Comparison of ENCODE assay signal across 9 mouse cellular contexts in genomic region chr1:152511237-152511636, GRCm38 (mm10).
DNase-seq lines count a peak whose midpoint lies in the region; ATAC-seq and TF ChIP-seq lines count a peak whose summit lies in the region.
"Had no signal": no experiment of that assay in that cellular context is flagged by ENCODE, and none has a peak within 500 bp of the region (broad histone marks: within the 10 kb centered on the region; RNA-seq: fewer than 3 reads in every experiment).

No protein-coding gene starts in this region.

- TF ChIP-seq CTCF in hindbrain, postnatal 0 days (IDR thresholded peaks at IDR 0.05; ENCODE audit: low read depth): peak; percentile 93

- H3K9me3 ChIP-seq in hindbrain, postnatal 0 days (ENCODE audit: low read length): no peaks in the 10 kb centered on the region
- H3K9me3 ChIP-seq: limb, embryonic 15.5 days had no signal

- H3K4me1 ChIP-seq in hindbrain, postnatal 0 days (ENCODE audit: insufficient read depth, low read length): no peaks in the 10 kb centered on the region

- no peak overlapping the region for H3K9ac ChIP-seq in hindbrain, postnatal 0 days (replicated peaks; ENCODE audit: low read length)
- H3K9ac ChIP-seq: limb, embryonic 15.5 days had no signal

- peak; percentile 96 for DNase-seq in heart, adult 11 months
- DNase-seq in heart, postnatal 25 days (ENCODE audit: low spot score): no peak
- DNase-seq in A20 (ENCODE audit: low read depth, low spot score) (peak; percentile 69), ZHBTc4 (ENCODE audit: low read depth, low spot score) (peak; percentile 89)
- peak; percentile 72 for DNase-seq in hindbrain, postnatal 0 days (ENCODE audit: low spot score)
- peak; percentile 49 for DNase-seq in naive thymus-derived CD4-positive, alpha-beta T cell, adult 2 months (ENCODE audit: low read depth)
- no peak for DNase-seq in gastrocnemius, adult 18-20 months (ENCODE audit: low spot score)
- no peak for DNase-seq in cerebellum, postnatal 4 days (ENCODE audit: low spot score in 2 of 2)

- no peaks in the 10 kb centered on the region for H3K27me3 ChIP-seq in hindbrain, postnatal 0 days (ENCODE audit: insufficient read depth, low read length)
- H3K27me3 ChIP-seq: limb, embryonic 15.5 days had no signal

- peak; percentile 80 for ATAC-seq in hindbrain, postnatal 0 days

- H3K36me3 ChIP-seq in hindbrain, postnatal 0 days (ENCODE audit: insufficient read depth, low read length): no peaks in the 10 kb centered on the region; the same call in 1 of the 2 replicates
- H3K36me3 ChIP-seq: limb, embryonic 15.5 days had no signal

- 79% methylated on average over 4 of the region's 4 CpGs for WGBS in hindbrain, postnatal 0 days

- H3K27ac ChIP-seq in hindbrain, postnatal 0 days: no peak overlapping the region

- intact Hi-C loops in heart, postnatal 25 days (cut with DNase I): loop anchor here (5.0 kb wide), 3 partner anchors 109 to 694 kb away; partner anchors contain the start of gene Tsen15

- no peak overlapping the region for H3K4me2 ChIP-seq in hindbrain, postnatal 0 days (ENCODE audit: low read depth, low read length)
- H3K4me2 ChIP-seq: limb, embryonic 15.5 days had no signal

- H3K4me3 ChIP-seq in hindbrain, postnatal 0 days (ENCODE audit: low read length): no peak overlapping the region
- H3K4me3 ChIP-seq: limb, embryonic 15.5 days had no signal

Comparison
In these comparisons a context has a peak if more than half of its experiments do, and no peak if none do; other contexts are left out.
1. DNase-seq: peak in heart, adult 11 months (single experiment), A20 (single experiment), ZHBTc4 (single experiment), hindbrain, postnatal 0 days (single experiment) and naive thymus-derived CD4-positive, alpha-beta T cell, adult 2 months (single experiment); none in heart, postnatal 25 days (single experiment), gastrocnemius, adult 18-20 months (single experiment) and cerebellum, postnatal 4 days (0 of 2).